Mouse (Mus musculus) MEL (cell line): ENCODE data around the gene Pax9. TPM values are rescaled to one million over a fixed set of nuclear protein-coding genes. Genes with fewer than 3 reads are reported as not detected.

Source experiments
- DNase-seq: peaks from one replicate; pipeline ENCODE4 v3.0.0; 2011; ENCODE audit warnings: low read depth, low spot score
- H3K27ac ChIP-seq: 2 replicates; pipeline ENCODE4 v1.5.1; 2012; ENCODE audit warnings: low read depth, mild to moderate bottlenecking, control low read depth, low read length, moderate library complexity; ENCODE audit not compliant: control insufficient read depth
- H3K27me3 ChIP-seq, 2 experiments: fragments of 150-350 bp in 1 of 2; sonication (generic) in 1 of 2; 2 replicates each; pipeline ENCODE4 v1.6.1; 2012; ENCODE audit warnings: low read length in 2 of 2, mild to moderate bottlenecking in 2 of 2, improper control_type of control experiment in 1 of 2, moderate library complexity in 1 of 2; ENCODE audit not compliant: insufficient read depth in 2 of 2, control insufficient read depth in 1 of 2
- H3K36me3 ChIP-seq, 2 experiments: 2 replicates each; pipeline ENCODE4 v1.6.1; 2012 to 2014; ENCODE audit warnings: low read length in 2 of 2, improper control_type of control experiment in 1 of 2, inconsistent platforms in 1 of 2, mild to moderate bottlenecking in 1 of 2; ENCODE audit not compliant: insufficient read depth in 2 of 2, control insufficient read depth in 1 of 2
- H3K4me1 ChIP-seq, 2 experiments: fragments of 150-350 bp in 1 of 2; sonication (generic) in 1 of 2; 2 replicates each; pipeline ENCODE4 v1.6.1; 2012; ENCODE audit warnings: low read length in 2 of 2, improper control_type of control experiment in 1 of 2, mild to moderate bottlenecking in 1 of 2; ENCODE audit not compliant: insufficient read depth in 2 of 2, control insufficient read depth in 1 of 2
- H3K4me3 ChIP-seq, 2 experiments: fragments of 150-350 bp in 1 of 2; sonication (generic) in 1 of 2; 2 replicates each; pipeline ENCODE4 v1.5.1; 2012; ENCODE audit warnings: low read depth in 2 of 2, low read length in 2 of 2, mild to moderate bottlenecking in 2 of 2, moderate library complexity in 2 of 2, control low read depth in 1 of 2, improper control_type of control experiment in 1 of 2; ENCODE audit not compliant: control insufficient read depth in 1 of 2, insufficient read depth in 1 of 2
- H3K79me2 ChIP-seq: 2 replicates; pipeline ENCODE4 v1.6.1; 2012; ENCODE audit warnings: mild to moderate bottlenecking, low read length, moderate library complexity; ENCODE audit not compliant: control insufficient read depth, poor library complexity, insufficient read depth
- H3K9ac ChIP-seq: 2 replicates; pipeline ENCODE4 v1.6.1; 2012; ENCODE audit warnings: low read depth, mild to moderate bottlenecking, control low read depth, low read length, moderate library complexity; ENCODE audit not compliant: control insufficient read depth, poor library complexity, severe bottlenecking
- H3K9me3 ChIP-seq: fragments of 150-350 bp; sonication (generic); replicated peaks from 2 replicates; pipeline ENCODE4 v1.6.1; 2012; ENCODE audit warnings: mild to moderate bottlenecking, low read length, improper control_type of control experiment, moderate library complexity; ENCODE audit not compliant: insufficient read depth
- CTCF ChIP-seq, 3 experiments: IDR thresholded peaks in 2 of 3; conservative IDR thresholded peaks in 1 of 3; 2 replicates each; pipeline ENCODE4 v1.5.1; 2011 to 2012; ENCODE audit warnings: low read length in 3 of 3, low read depth in 2 of 3, mild to moderate bottlenecking in 2 of 3, improper control_type of control experiment in 1 of 3, inconsistent platforms in 1 of 3, mixed read lengths in 1 of 3, moderate library complexity in 1 of 3; ENCODE audit not compliant: control insufficient read depth in 1 of 3, insufficient read depth in 1 of 3, poor library complexity in 1 of 3, severe bottlenecking in 1 of 3
- ELF1 ChIP-seq: IDR thresholded peaks from 2 replicates; pipeline ENCODE4 v1.6.1; 2014; ENCODE audit warnings: low read depth, mild to moderate bottlenecking, inconsistent platforms, low read length, improper control_type of control experiment, moderate library complexity
- EP300 ChIP-seq, 2 experiments: IDR thresholded peaks; 2 replicates each; pipeline ENCODE4 v1.6.1; 2011; ENCODE audit warnings: improper control_type of control experiment in 2 of 2, low read length in 2 of 2, low read depth in 1 of 2, mild to moderate bottlenecking in 1 of 2
- ETS1 ChIP-seq: IDR thresholded peaks from 2 replicates; pipeline ENCODE4 v1.6.1; 2012; ENCODE audit warnings: low read depth, mild to moderate bottlenecking, inconsistent platforms, low read length, improper control_type of control experiment, moderate library complexity
- GABPA ChIP-seq: IDR thresholded peaks from 2 replicates; pipeline ENCODE4 v1.6.1; 2012; ENCODE audit warnings: low read depth, mild to moderate bottlenecking, inconsistent platforms, low read length, improper control_type of control experiment, moderate library complexity
- HCFC1 ChIP-seq: IDR thresholded peaks from 2 replicates; pipeline ENCODE4 v1.6.1; 2012; ENCODE audit warnings: low read depth, mild to moderate bottlenecking, inconsistent platforms, low read length, improper control_type of control experiment, moderate library complexity
- MAFK ChIP-seq: IDR thresholded peaks from 2 replicates; pipeline ENCODE4 v1.6.1; 2011; ENCODE audit warnings: low read depth, mild to moderate bottlenecking, low read length, improper control_type of control experiment, borderline replicate concordance
- MAX ChIP-seq: IDR thresholded peaks from 2 replicates; pipeline ENCODE4 v1.6.1; 2011; ENCODE audit warnings: low read length, improper control_type of control experiment
- MEF2A ChIP-seq: IDR thresholded peaks from 2 replicates; pipeline ENCODE4 v1.6.1; 2014; ENCODE audit warnings: low read depth, mild to moderate bottlenecking, inconsistent platforms, low read length, improper control_type of control experiment; ENCODE audit not compliant: poor library complexity, insufficient replicate concordance, severe bottlenecking; ENCODE audit errors: extremely low read depth
- MXI1 ChIP-seq: IDR thresholded peaks from 2 replicates; pipeline ENCODE4 v1.6.1; 2011; ENCODE audit warnings: mild to moderate bottlenecking, low read depth, low read length, improper control_type of control experiment
- MYB ChIP-seq: IDR thresholded peaks from 2 replicates; pipeline ENCODE4 v1.6.1; 2011; ENCODE audit warnings: mild to moderate bottlenecking, low read depth, low read length, improper control_type of control experiment
- MYC ChIP-seq: IDR thresholded peaks from 2 replicates; pipeline ENCODE4 v1.6.1; 2011; ENCODE audit warnings: low read depth, mild to moderate bottlenecking, low read length, improper control_type of control experiment, moderate library complexity
- NELFE ChIP-seq: IDR thresholded peaks from 2 replicates; pipeline ENCODE4 v1.6.1; 2011; ENCODE audit warnings: low read depth, low read length, improper control_type of control experiment
- NRF1 ChIP-seq: IDR thresholded peaks from 2 replicates; pipeline ENCODE4 v1.6.1; 2014; ENCODE audit warnings: low read depth, mild to moderate bottlenecking, inconsistent platforms, low read length, improper control_type of control experiment, moderate library complexity; ENCODE audit not compliant: poor library complexity, insufficient read depth, severe bottlenecking
- POLR2A ChIP-seq, 2 experiments: IDR thresholded peaks; 2 replicates each; pipeline ENCODE4 v1.6.1; 2011 to 2012; ENCODE audit warnings: low read length in 2 of 2, mild to moderate bottlenecking in 2 of 2, control low read depth in 1 of 2, improper control_type of control experiment in 1 of 2, low read depth in 1 of 2, moderate library complexity in 1 of 2; ENCODE audit not compliant: control insufficient read depth in 1 of 2, insufficient read depth in 1 of 2, poor library complexity in 1 of 2
- POLR2AphosphoS2 ChIP-seq: IDR thresholded peaks from 2 replicates; pipeline ENCODE4 v1.6.1; 2011; ENCODE audit warnings: low read length, improper control_type of control experiment
- RCOR1 ChIP-seq: IDR thresholded peaks from 2 replicates; pipeline ENCODE4 v1.6.1; 2012; ENCODE audit warnings: low read depth, mild to moderate bottlenecking, inconsistent platforms, low read length, improper control_type of control experiment
- SIN3A ChIP-seq: IDR thresholded peaks from 2 replicates; pipeline ENCODE4 v1.6.1; 2012; ENCODE audit warnings: low read length, improper control_type of control experiment, inconsistent platforms
- TAL1 ChIP-seq: IDR thresholded peaks from 2 replicates; pipeline ENCODE4 v1.6.1; 2012; ENCODE audit warnings: mild to moderate bottlenecking, inconsistent platforms, low read length, moderate library complexity, mixed read lengths
- UBTF ChIP-seq: IDR thresholded peaks from 2 replicates; pipeline ENCODE4 v1.6.1; 2012; ENCODE audit warnings: low read depth, mild to moderate bottlenecking, inconsistent platforms, low read length, improper control_type of control experiment, moderate library complexity, borderline replicate concordance; ENCODE audit not compliant: insufficient read depth
- USF2 ChIP-seq, 2 experiments: IDR thresholded peaks; 2 replicates each; pipeline ENCODE4 v1.6.1; 2011 to 2012; ENCODE audit warnings: improper control_type of control experiment in 2 of 2, low read length in 2 of 2, borderline replicate concordance in 1 of 2, inconsistent platforms in 1 of 2, low read depth in 1 of 2, mild to moderate bottlenecking in 1 of 2; ENCODE audit not compliant: insufficient read depth in 1 of 2
- ZC3H11A ChIP-seq: IDR thresholded peaks from 2 replicates; pipeline ENCODE4 v1.6.1; 2012; ENCODE audit warnings: low read depth, mild to moderate bottlenecking, inconsistent platforms, low read length, improper control_type of control experiment
- ZNF384 ChIP-seq: IDR thresholded peaks from 2 replicates; pipeline ENCODE4 v1.6.1; 2012; ENCODE audit warnings: low read depth, mild to moderate bottlenecking, inconsistent platforms, low read length, improper control_type of control experiment
- polyA plus RNA-seq, 2 experiments: library from polyadenylated mRNA; stranded (reverse) in 1 of 2; unstranded in 1 of 2; fragments of >175 nt in 1 of 2; fragments of >200 nt in 1 of 2; gene quantifications; 2 replicates each; pipeline versions ENCODE4 v1.2.1 to v1.2.4; 2012; ENCODE audit warnings: low replicate concordance in 2 of 2, low read depth in 1 of 2; ENCODE audit not compliant: insufficient read length in 2 of 2, insufficient read depth in 1 of 2, missing spikeins in 1 of 2
- total RNA-seq: library from RNA; depleted of rRNA; stranded (reverse); fragments of 300-350 nt; gene quantifications from 2 replicates; pipeline ENCODE4 v1.2.3, GENCODE M21; 2012

Pax9 gene
- total and polyA plus RNA-seq, 3 experiments, result 1.7 to 4.5 TPM; not detected in 1

GRCm38 (mm10) chr12:56718707-56719051 is 27.1 kb downstream of the Pax9 start:
- H3K4me3 ChIP-seq, result no peak overlapping the region

GRCm38 (mm10) chr12:56727631-56728030 is 36.1 kb downstream of the Pax9 start:
- Histone ChIP-seq H3K27me3 (no peaks in the 10 kb centered on the region), H3K4me1 (no peaks in the 10 kb centered on the region), H3K9me3 (no peaks in the 10 kb centered on the region), H3K9ac (no peak overlapping the region), H3K79me2 (no peaks in the 10 kb centered on the region), H3K27ac (no peak overlapping the region), H3K36me3 (no peaks in the 10 kb centered on the region), H3K4me3 (no peak overlapping the region)
- TF ChIP-seq UBTF, result no peak
- no peak for TF ChIP-seq NELFE
- no peak for TF ChIP-seq MAFK
- no peak for TF ChIP-seq HCFC1
- TF ChIP-seq MXI1, result no peak
- TF ChIP-seq POLR2AphosphoS2, result no peak
- TF ChIP-seq TAL1, result no peak
- no peak for TF ChIP-seq MYB
- no peak for TF ChIP-seq CTCF (IDR thresholded peaks at IDR 0.05 in 2 of 3, conservative IDR thresholded peaks at IDR 0.05 in 1 of 3; ENCODE audit: control insufficient read depth in 1 of 3, insufficient read depth in 1 of 3, low read depth in 2 of 3, low read length in 3 of 3, poor library complexity in 1 of 3, severe bottlenecking in 1 of 3)
- no peak for TF ChIP-seq ETS1
- TF ChIP-seq ZNF384, result no peak
- no peak for TF ChIP-seq NRF1
- TF ChIP-seq MEF2A, result no peak
- no peak for TF ChIP-seq ELF1
- DNase-seq, result no peak

More at GRCm38 (mm10) chr12:56718707-56719051, 27.1 kb downstream of the Pax9 start:
- no peak overlapping the region for H3K27ac ChIP-seq
- no peak for DNase-seq
- H3K36me3 ChIP-seq, result no peaks in the 10 kb centered on the region
- H3K4me1 ChIP-seq, result no peaks in the 10 kb centered on the region
- TF ChIP-seq POLR2A (IDR thresholded peaks at IDR 0.05; ENCODE audit: control insufficient read depth in 1 of 2, insufficient read depth in 1 of 2, low read depth in 1 of 2, low read length in 2 of 2, poor library complexity in 1 of 2), result no peak
- TF ChIP-seq GABPA, result no peak
- no peak for TF ChIP-seq SIN3A
- no peak for TF ChIP-seq EP300 (IDR thresholded peaks at IDR 0.05; ENCODE audit: low read depth in 1 of 2, low read length in 2 of 2)
- no peak for TF ChIP-seq MAX
- no peak for TF ChIP-seq RCOR1
- no peak for TF ChIP-seq ZC3H11A
- TF ChIP-seq USF2 (IDR thresholded peaks at IDR 0.05; ENCODE audit: borderline replicate concordance in 1 of 2, insufficient read depth in 1 of 2, low read depth in 1 of 2, low read length in 2 of 2), result no peak
- no peak for TF ChIP-seq MYC
- TF ChIP-seq POLR2AphosphoS2, result no peak
- H3K27me3 ChIP-seq, result no peaks in the 10 kb centered on the region
- H3K9me3 ChIP-seq, result no peaks in the 10 kb centered on the region
- no peak overlapping the region for H3K9ac ChIP-seq
- no peaks in the 10 kb centered on the region for H3K79me2 ChIP-seq
